Mouse (Mus musculus): Measurements from ENCODE around the gene Dlg2.

The Dlg2 gene

GRCm38 (mm10) chr7:92040785-92041411 is 1564.4 kb downstream of the Dlg2 start:
- in situ Hi-C loops (cut with MseI, MboI): no loop called here

GRCm38 (mm10) chr7:92044966-92045365 is 1568.5 kb downstream of the Dlg2 start:
- in situ Hi-C loops (cut with MseI, MboI): no loop called here

- in situ Hi-C loops (cut with MseI, MboI): no loop called here
Observed at GRCm38 (mm10) chr7:92047271-92047670, 1570.8 kb downstream of the Dlg2 start.

- in situ Hi-C loops (cut with MseI, MboI): no loop called here
Observed at GRCm38 (mm10) chr7:92048876-92049275, 1572.4 kb downstream of the Dlg2 start.

- in situ Hi-C loops (cut with MseI, MboI): no loop called here
Observed at GRCm38 (mm10) chr7:92066851-92067250, 1590.4 kb downstream of the Dlg2 start.

GRCm38 (mm10) chr7:92087429-92087828 is 1611.0 kb downstream of the Dlg2 start:
- in situ Hi-C loops (cut with MseI, MboI): no loop called here

GRCm38 (mm10) chr7:92093860-92094259 is 1617.4 kb downstream of the Dlg2 start:
- in situ Hi-C loops (cut with MseI, MboI): no loop called here

- in situ Hi-C loops (cut with MseI, MboI): no loop called here
Observed at GRCm38 (mm10) chr7:92095198-92095597, 1618.7 kb downstream of the Dlg2 start.

- in situ Hi-C loops (cut with MseI, MboI): loop anchor here (10.0 kb wide), 3 partner anchors 224 to 454 kb away; no protein-coding TSS in a partner anchor
Observed at GRCm38 (mm10) chr7:92100847-92101246, 1624.4 kb downstream of the Dlg2 start.

GRCm38 (mm10) chr7:92102892-92103543 is 1626.5 kb downstream of the Dlg2 start:
- in situ Hi-C loops (cut with MseI, MboI): loop anchor here (10.0 kb wide), 3 partner anchors 222 to 452 kb away; no protein-coding TSS in a partner anchor

- in situ Hi-C loops (cut with MseI, MboI): loop anchor here (5.0 to 10.0 kb wide), 4 partner anchors 217 to 449 kb away; no protein-coding TSS in a partner anchor
Observed at GRCm38 (mm10) chr7:92105477-92105876, 1629.0 kb downstream of the Dlg2 start.

GRCm38 (mm10) chr7:92105956-92106355 is 1629.5 kb downstream of the Dlg2 start:
- in situ Hi-C loops (cut with MseI, MboI): loop anchor here (5.0 to 10.0 kb wide), 4 partner anchors 216 to 449 kb away; no protein-coding TSS in a partner anchor

- in situ Hi-C loops (cut with MseI, MboI): no loop called here
Observed at GRCm38 (mm10) chr7:92113065-92113464, 1636.6 kb downstream of the Dlg2 start.

GRCm38 (mm10) chr7:92115237-92115871 is 1638.9 kb downstream of the Dlg2 start:
- in situ Hi-C loops (cut with MseI, MboI): no loop called here

- in situ Hi-C loops (cut with MseI, MboI): no loop called here
Observed at GRCm38 (mm10) chr7:92123276-92123675, 1646.8 kb downstream of the Dlg2 start.

- in situ Hi-C loops (cut with MseI, MboI): no loop called here
Observed at GRCm38 (mm10) chr7:92125886-92126285, 1649.4 kb downstream of the Dlg2 start.

GRCm38 (mm10) chr7:92134301-92134700 is 1657.8 kb downstream of the Dlg2 start:
- in situ Hi-C loops (cut with MseI, MboI): no loop called here

- in situ Hi-C loops (cut with MseI, MboI): no loop called here
Observed at GRCm38 (mm10) chr7:92135624-92136023, 1659.2 kb downstream of the Dlg2 start.

- in situ Hi-C loops (cut with MseI, MboI): no loop called here
Observed at GRCm38 (mm10) chr7:92140051-92140817, 1663.8 kb downstream of the Dlg2 start.

GRCm38 (mm10) chr7:92147499-92147898 is 1671.0 kb downstream of the Dlg2 start:
- in situ Hi-C loops (cut with MseI, MboI): no loop called here

GRCm38 (mm10) chr7:92150768-92151167 is 1674.3 kb downstream of the Dlg2 start:
- in situ Hi-C loops (cut with MseI, MboI): no loop called here

- in situ Hi-C loops (cut with MseI, MboI): no loop called here
Observed at GRCm38 (mm10) chr7:92154603-92155002, 1678.1 kb downstream of the Dlg2 start.
